Mouse (Mus musculus) cerebellum, adult 11 months (tissue): ENCODE measurements around the gene Smyd1.
"Not testable (repeated sequence)": the region's sequence is repeated elsewhere in the genome, so short reads cannot be mapped to it uniquely, and the experiment has no call there.

ENCODE experiments used
- DNase-seq: peaks from one replicate; pipeline ENCODE4 v3.0.0; 2022

The Smyd1 gene

GRCm38 (mm10) chr6:71322491-71322921, 473 bp upstream of the Smyd1 start, which contains the start of gene Cd8b1:
Cd8b1 (plus strand) TSS chr6:71322788.
- no peak for DNase-seq

- no peak for DNase-seq
Observed at GRCm38 (mm10) chr6:71307486-71307885, 14.5 kb downstream of the Smyd1 start.

- no peak for DNase-seq
Observed at GRCm38 (mm10) chr6:71302097-71302731, 19.8 kb downstream of the Smyd1 start.

GRCm38 (mm10) chr6:71298751-71299150, 23.3 kb downstream of the Smyd1 start:
- peak; percentile 6 for DNase-seq

- DNase-seq, result no peak
Observed at GRCm38 (mm10) chr6:71298051-71298450, 24.0 kb downstream of the Smyd1 start.

- DNase-seq, result no peak
Observed at GRCm38 (mm10) chr6:71295303-71295702, 26.7 kb downstream of the Smyd1 start.

GRCm38 (mm10) chr6:71293509-71293908, 28.5 kb downstream of the Smyd1 start:
- no peak for DNase-seq

GRCm38 (mm10) chr6:71279418-71279817, 42.6 kb downstream of the Smyd1 start:
- DNase-seq, result no peak

GRCm38 (mm10) chr6:71274621-71275020, 47.4 kb downstream of the Smyd1 start:
- DNase-seq, result no peak

- DNase-seq, result no peak
Observed at GRCm38 (mm10) chr6:71273715-71274114, 48.3 kb downstream of the Smyd1 start.

- DNase-seq, result no peak
Observed at GRCm38 (mm10) chr6:71272316-71272741, 49.7 kb downstream of the Smyd1 start.

- peak; percentile 97 for DNase-seq
Observed at GRCm38 (mm10) chr6:71271389-71272315, 50.4 kb downstream of the Smyd1 start, which contains the start of gene Krcc1. Krcc1 (plus strand) TSS chr6:71271677.

- DNase-seq, result no peak
Observed at GRCm38 (mm10) chr6:71271057-71271388, 51.0 kb downstream of the Smyd1 start.

GRCm38 (mm10) chr6:71270301-71271056, 51.6 kb downstream of the Smyd1 start:
- DNase-seq, result peak; percentile 24

GRCm38 (mm10) chr6:71269686-71270050, 52.4 kb downstream of the Smyd1 start:
- peak; percentile 3 for DNase-seq

GRCm38 (mm10) chr6:71268929-71269685, 52.9 kb downstream of the Smyd1 start:
- DNase-seq, result peak; percentile 8

- DNase-seq, result not testable (repeated sequence)
Observed at GRCm38 (mm10) chr6:71267603-71268002, 54.4 kb downstream of the Smyd1 start.

- no peak for DNase-seq
Observed at GRCm38 (mm10) chr6:71262142-71262833, 59.7 kb downstream of the Smyd1 start.

GRCm38 (mm10) chr6:71261060-71261459, 61.0 kb downstream of the Smyd1 start:
- DNase-seq, result no peak

- DNase-seq, result no peak
Observed at GRCm38 (mm10) chr6:71260051-71260640, 61.9 kb downstream of the Smyd1 start.

- DNase-seq, result no peak
Observed at GRCm38 (mm10) chr6:71259166-71259565, 62.9 kb downstream of the Smyd1 start.
